Mouse (Mus musculus) small intestine, adult 2 months (tissue): ENCODE results near the gene Tnfaip1. TPM values are rescaled to one million over a fixed set of nuclear protein-coding genes. Genes with fewer than 3 reads are reported as not detected.

Experiments
- H3K27ac ChIP-seq: fragments of 200-500 bp; 2 replicates; pipeline ENCODE4 v1.5.1; 2012; ENCODE audit warnings: low read depth, low read length, control low read depth, inconsistent platforms; ENCODE audit not compliant: insufficient read depth
- H3K27me3 ChIP-seq: fragments of 200-500 bp; 2 replicates; pipeline ENCODE4 v1.6.1; 2012; ENCODE audit warnings: mild to moderate bottlenecking, moderate library complexity, low read length, inconsistent platforms; ENCODE audit not compliant: control insufficient read depth, insufficient read depth
- H3K36me3 ChIP-seq: fragments of 200-500 bp; 2 replicates; pipeline ENCODE4 v1.6.1; 2012; ENCODE audit warnings: mild to moderate bottlenecking, low read length, control low read depth, inconsistent platforms; ENCODE audit not compliant: control insufficient read depth, insufficient read depth
- H3K4me1 ChIP-seq: fragments of 200-500 bp; 2 replicates; pipeline ENCODE4 v1.6.1; 2012; ENCODE audit warnings: low read length, inconsistent platforms, mixed read lengths; ENCODE audit not compliant: control insufficient read depth, insufficient read depth, insufficient read length
- H3K4me3 ChIP-seq: fragments of 200-500 bp; 2 replicates; pipeline ENCODE4 v1.5.1; 2012; ENCODE audit warnings: low read depth, mild to moderate bottlenecking, control low read depth, inconsistent platforms, low read length, moderate library complexity
- CTCF ChIP-seq: fragments of 200-500 bp; IDR thresholded peaks from 2 replicates; pipeline ENCODE4 v1.5.1; 2012; ENCODE audit warnings: low read depth, mild to moderate bottlenecking, control low read depth, inconsistent platforms, low read length, moderate library complexity, mixed read lengths; ENCODE audit not compliant: insufficient replicate concordance, insufficient read length; ENCODE audit errors: extremely low read depth
- POLR2A ChIP-seq: fragments of 200-500 bp; IDR thresholded peaks from 2 replicates; pipeline ENCODE4 v1.6.1; 2012; ENCODE audit warnings: low read depth, mild to moderate bottlenecking, control low read depth, inconsistent platforms, low read length, moderate library complexity
- WGBS: fragments of 180-500 bp; shearing (Covaris S2); methylation state at CpG from one replicate; pipeline ENCODE4 v1.1.7; 2018; 5-methylcytosine and 5-hydroxymethylcytosine counted together
- polyA plus RNA-seq: library from polyadenylated mRNA; depleted of rRNA; stranded (reverse); fragments of >200 nt; gene quantifications from 2 replicates; pipeline ENCODE4 v1.2.3, GENCODE M21; 2012

Gene Tnfaip1
- polyA plus RNA-seq, 1 experiment = 64.5 TPM

- 19% methylated on average over 3 of the region's 3 CpGs for WGBS
- Histone ChIP-seq H3K27me3 (no peaks in the 10 kb centered on the region), H3K4me3 (no peak overlapping the region), H3K4me1 (peaks cover 33% of the 10 kb centered on the region; the same call in 1 of the 2 replicates), H3K27ac (peak overlapping the region; percentile 74), H3K36me3 (no peaks in the 10 kb centered on the region)
- TF ChIP-seq CTCF (no peak), POLR2A (no peak)
These were observed 19.5 kb upstream of the Tnfaip1 start for GRCm38 (mm10) chr11:78555623-78556022.

GRCm38 (mm10) chr11:78551059-78551398 is 14.9 kb upstream of the Tnfaip1 start:
- peak overlapping the region; percentile 80 for H3K4me3 ChIP-seq
- TF ChIP-seq CTCF = no peak
- no peak for TF ChIP-seq POLR2A
- H3K36me3 ChIP-seq = no peaks in the 10 kb centered on the region
- H3K27ac ChIP-seq = peak overlapping the region; percentile 18; the same call in 1 of the 2 replicates
- peaks cover 34% of the 10 kb centered on the region; the same call in 1 of the 2 replicates for H3K4me1 ChIP-seq
- H3K27me3 ChIP-seq = no peaks in the 10 kb centered on the region
- 23% methylated on average over 6 of the region's 6 CpGs for WGBS

- peak within 1 kb of the TSS; percentile 63 for H3K27ac ChIP-seq
- peak; percentile 17; the same call in 1 of the 2 replicates for TF ChIP-seq CTCF
- peak; percentile 64 for TF ChIP-seq POLR2A
- H3K36me3 ChIP-seq = no peaks in the 10 kb centered on the region
- H3K27me3 ChIP-seq = no peaks in the 10 kb centered on the region
- WGBS = under 1% methylated on average over 60 of the region's 60 CpGs
- H3K4me3 ChIP-seq = peak within 1 kb of the TSS; percentile 80
- H3K4me1 ChIP-seq = peaks cover 30% of the 10 kb centered on the region; the same call in 1 of the 2 replicates
These were observed 14.3 kb upstream of the Tnfaip1 start, which contains the start of gene Tmem97 for GRCm38 (mm10) chr11:78550168-78551058. Tmem97 (minus strand) TSS chr11:78550777.

GRCm38 (mm10) chr11:78549491-78549987 is 13.4 kb upstream of the Tnfaip1 start:
- 6% methylated on average over 5 of the region's 5 CpGs for WGBS
- TF ChIP-seq CTCF (no peak), POLR2A (no peak)
- no peaks in the 10 kb centered on the region for H3K27me3 ChIP-seq
- peaks cover 25% of the 10 kb centered on the region for H3K4me1 ChIP-seq
- peak overlapping the region; percentile 63 for H3K27ac ChIP-seq
- 0 out of 2 replicates have a peak, but pooled peaks cover under 1% of the 10 kb centered on the region for H3K36me3 ChIP-seq
- peak overlapping the region; percentile 80 for H3K4me3 ChIP-seq

- H3K27me3 ChIP-seq = no peaks in the 10 kb centered on the region
- TF ChIP-seq POLR2A (no peak), CTCF (no peak)
- WGBS = 39% methylated on average over 2 of the region's 2 CpGs
- H3K36me3 ChIP-seq = peaks cover 10% of the 10 kb centered on the region
- peak overlapping the region; percentile 56 for H3K27ac ChIP-seq
- H3K4me3 ChIP-seq = no peak overlapping the region
- peaks cover 23% of the 10 kb centered on the region for H3K4me1 ChIP-seq
These were observed 11.8 kb upstream of the Tnfaip1 start for GRCm38 (mm10) chr11:78547718-78548460.

GRCm38 (mm10) chr11:78545181-78545580 is 9.0 kb upstream of the Tnfaip1 start:
- peaks cover 9% of the 10 kb centered on the region for H3K4me1 ChIP-seq
- H3K27me3 ChIP-seq = no peaks in the 10 kb centered on the region
- no peak for TF ChIP-seq POLR2A
- TF ChIP-seq CTCF = no peak
- H3K27ac ChIP-seq = no peak overlapping the region
- H3K4me3 ChIP-seq = no peak overlapping the region
- peaks cover 24% of the 10 kb centered on the region for H3K36me3 ChIP-seq
- 22% methylated on average over 8 of the region's 8 CpGs for WGBS

- 66% methylated on average over 7 of the region's 7 CpGs for WGBS
- TF ChIP-seq POLR2A (no peak), CTCF (no peak)
- H3K4me3 ChIP-seq = no peak overlapping the region
These were observed 8.4 kb upstream of the Tnfaip1 start for GRCm38 (mm10) chr11:78544449-78545111.

More at GRCm38 (mm10) chr11:78544449-78545111, 8.4 kb upstream of the Tnfaip1 start:
- Histone ChIP-seq H3K27me3 (no peaks in the 10 kb centered on the region), H3K36me3 (peaks cover 29% of the 10 kb centered on the region), H3K4me1 (peaks cover 9% of the 10 kb centered on the region), H3K27ac (no peak overlapping the region)
